In genomic region chr3:104521341-104521924, GRCm38 (mm10) we compare ENCODE assay signal across 21 mouse cellular contexts. TPM values are rescaled to one million over a fixed set of nuclear protein-coding genes. Genes with fewer than 3 reads are reported as not detected.
DNase-seq lines count a peak whose midpoint lies in the region; ATAC-seq and TF ChIP-seq lines count a peak whose summit lies in the region.
"Had no signal": no experiment of that assay in that cellular context is flagged by ENCODE, and none has a peak within 500 bp of the region (broad histone marks: within the 10 kb centered on the region; RNA-seq: fewer than 3 reads in every experiment).

No protein-coding gene starts in this region.

- H3K4me1 ChIP-seq in liver, adult 2 months (ENCODE audit: control insufficient read depth, insufficient read depth, low read length), result peaks cover 18% of the 10 kb centered on the region
- H3K4me1 ChIP-seq in liver, postnatal 0 days (ENCODE audit: insufficient read depth), result peaks cover 22% of the 10 kb centered on the region
- H3K4me1 ChIP-seq: liver, embryonic 12.5 days had no signal

- TF ChIP-seq EP300 in liver, postnatal 0 days (IDR thresholded peaks at IDR 0.05; ENCODE audit: low read depth), result no peak

- TF ChIP-seq POLR2A in liver, adult 2 months (IDR thresholded peaks at IDR 0.05; ENCODE audit: extremely low read depth, insufficient read depth, low read length), result no peak

- DNase-seq in heart, adult 11 months, result peak; percentile 73
- no peak for DNase-seq in heart, adult 9 months (ENCODE audit: low spot score in 2 of 2)
- peak; percentile 59 for DNase-seq in liver, adult 2 months (ENCODE audit: extremely low read depth, low read depth, low spot score)
- DNase-seq in liver, postnatal 0 days, result no peak
- peak; percentile 74 for DNase-seq in adipocyte (ENCODE audit: low spot score)
- DNase-seq in mesoderm, embryonic 11.5 days (ENCODE audit: low read depth, low spot score), result peak; percentile 23
- no peak for DNase-seq in urinary bladder, postnatal 4 days (ENCODE audit: low spot score in 2 of 2)
- DNase-seq: cerebellum, adult 18-20 months; cerebellum, postnatal 25 days; embryo, embryonic 11 days; heart, postnatal 4 days; lung, embryonic 14.5 days; lung, postnatal 36 days; spleen, adult 18-20 months; thymus, adult 18-20 months; thymus, postnatal 4 days had no signal

- no peaks in the 10 kb centered on the region for H3K36me3 ChIP-seq in liver, adult 2 months (ENCODE audit: control insufficient read depth, insufficient read depth, low read length)
- no peaks in the 10 kb centered on the region for H3K36me3 ChIP-seq in liver, postnatal 0 days (replicated peaks; ENCODE audit: insufficient read depth, low read length)
- H3K36me3 ChIP-seq: heart, embryonic 15.5 days; intestine, embryonic 15.5 days; liver, embryonic 12.5 days had no signal

- H3K79me2 ChIP-seq in liver, adult 2 months (ENCODE audit: control insufficient read depth, insufficient read depth, low read length), result no peaks in the 10 kb centered on the region

- no peaks in the 10 kb centered on the region for H3K27me3 ChIP-seq in liver, adult 2 months (ENCODE audit: control insufficient read depth, insufficient read depth, low read length)
- H3K27me3 ChIP-seq in liver, postnatal 0 days (ENCODE audit: insufficient read depth, low read length), result no peaks in the 10 kb centered on the region
- H3K27me3 ChIP-seq: heart, embryonic 15.5 days; intestine, embryonic 15.5 days; liver, embryonic 12.5 days had no signal

- no peak for TF ChIP-seq CTCF in liver, adult 2 months (IDR thresholded peaks at IDR 0.05; ENCODE audit: low read depth, low read length)
- no peak for TF ChIP-seq CTCF in liver, postnatal 0 days (IDR thresholded peaks at IDR 0.05; ENCODE audit: low read depth)

- no peak overlapping the region for H3K4me2 ChIP-seq in liver, postnatal 0 days (ENCODE audit: low read depth, low read length)
- H3K4me2 ChIP-seq: heart, embryonic 15.5 days; intestine, embryonic 15.5 days; liver, embryonic 12.5 days; lung, embryonic 14.5 days had no signal

- H3K9ac ChIP-seq in liver, adult 2 months (ENCODE audit: low read depth, low read length), result no peak overlapping the region
- H3K9ac ChIP-seq in liver, postnatal 0 days (replicated peaks), result no peak overlapping the region
- H3K9ac ChIP-seq: heart, embryonic 15.5 days; intestine, embryonic 15.5 days; liver, embryonic 12.5 days; lung, embryonic 14.5 days had no signal

- no peaks in the 10 kb centered on the region for H3K9me3 ChIP-seq in liver, postnatal 0 days (ENCODE audit: low read length)
- H3K9me3 ChIP-seq: heart, embryonic 15.5 days; intestine, embryonic 15.5 days; liver, embryonic 12.5 days had no signal

- H3K4me3 ChIP-seq in liver, adult 2 months (ENCODE audit: insufficient read depth, low read depth, low read length), result no peak overlapping the region
- no peak overlapping the region for H3K4me3 ChIP-seq in liver, postnatal 0 days (ENCODE audit: low read depth, low read length)
- H3K4me3 ChIP-seq: heart, embryonic 15.5 days; intestine, embryonic 15.5 days; liver, embryonic 12.5 days had no signal

- ATAC-seq in liver, postnatal 0 days, result no peak
- ATAC-seq: activated CD4-positive, CD25-positive, alpha-beta regulatory T cell, adult 4 months; intestine, embryonic 15.5 days; liver, embryonic 12.5 days had no signal

- WGBS in liver, adult 2 months, result 79% methylated on average over 3 of the region's 3 CpGs
- WGBS in liver, postnatal 0 days (ENCODE audit: insufficient replicate concordance), result 54% methylated on average over 3 of the region's 3 CpGs

- H3K27ac ChIP-seq in liver, adult 2 months (replicated peaks; ENCODE audit: insufficient read depth, low read depth, low read length), result no peak overlapping the region
- H3K27ac ChIP-seq in liver, postnatal 0 days (ENCODE audit: low read depth), result no peak overlapping the region
- H3K27ac ChIP-seq: heart, embryonic 15.5 days; intestine, embryonic 15.5 days; kidney, postnatal 0 days; liver, embryonic 12.5 days had no signal

RNA-seq across cellular contexts. Expression of gene Lrig2, which starts 9.7 kb away (rescaled TPM):
- total RNA-seq in liver, adult 2 months (2014; rRNA removed), result 5.8 and 7.1 TPM in 2 replicates
- 2.2 and 2.8 TPM in 2 replicates for polyA plus RNA-seq in liver, adult 2 months (2012; rRNA removed)
- 2.5 and 2.6 TPM in 2 replicates for polyA plus RNA-seq in liver, postnatal 0 days (2015; fragmentation: Nextera tagmentation; extraction: Ambion mirVana)

Comparison
In these comparisons a context has a peak if more than half of its experiments do, and no peak if none do; other contexts are left out.
1. DNase-seq: peak in heart, adult 11 months (single experiment), liver, adult 2 months (single experiment), adipocyte (single experiment) and mesoderm, embryonic 11.5 days (single experiment); none in heart, adult 9 months (0 of 2), liver, postnatal 0 days (single experiment) and urinary bladder, postnatal 4 days (0 of 2).